Mouse (Mus musculus) midbrain, embryonic 14.5 days (tissue): ENCODE data around the gene Otx2. TPM values are rescaled to one million over a fixed set of nuclear protein-coding genes. Genes with fewer than 3 reads are reported as not detected.
A peak's percentile ranks its signal among the peaks of the same experiment; 100 is the strongest.

Experiments used
- ATAC-seq: fragments of 200-750 bp; cut with Nextera tagmentation; 2 replicates; pipeline ENCODE4 v1.8.0; 2017; ENCODE audit warnings: moderate number of reproducible peaks, moderate library complexity; ENCODE audit not compliant: low FRiP score, low TSS enrichment
- DNase-seq: peaks from one replicate; pipeline ENCODE4 v3.0.0-alpha.2; 2015
- H3K27ac ChIP-seq: fragments of 300-500 bp; sonication (generic); replicated peaks from 2 replicates; pipeline ENCODE4 v1.5.1; 2014; ENCODE audit warnings: mild to moderate bottlenecking, low read depth, low read length, moderate library complexity
- H3K27me3 ChIP-seq: fragments of 300-500 bp; sonication (generic); 2 replicates; pipeline ENCODE4 v1.6.1; 2014; ENCODE audit warnings: low read length, control low read depth, mixed read lengths; ENCODE audit not compliant: control insufficient read depth, insufficient read depth
- H3K36me3 ChIP-seq: fragments of 300-500 bp; sonication (generic); 2 replicates; pipeline ENCODE4 v1.6.1; 2014; ENCODE audit warnings: low read length, control low read depth; ENCODE audit not compliant: control insufficient read depth, insufficient read depth
- H3K4me1 ChIP-seq: fragments of 300-500 bp; sonication (generic); 2 replicates; pipeline ENCODE4 v1.6.1; 2014; ENCODE audit warnings: mild to moderate bottlenecking, antibody characterized with exemption, low read length, control low read depth; ENCODE audit not compliant: control insufficient read depth, insufficient read depth
- H3K4me2 ChIP-seq: fragments of 300-500 bp; sonication (generic); 2 replicates; pipeline ENCODE4 v1.6.1; 2014; ENCODE audit warnings: mild to moderate bottlenecking, low read length, moderate library complexity
- H3K4me3 ChIP-seq: fragments of 300-500 bp; sonication (generic); replicated peaks from 2 replicates; pipeline ENCODE4 v1.5.1; 2014; ENCODE audit warnings: low read depth, low read length
- H3K9ac ChIP-seq: fragments of 300-500 bp; sonication (generic); replicated peaks from 2 replicates; pipeline ENCODE4 v1.6.1; 2014; ENCODE audit warnings: mild to moderate bottlenecking, low read length, moderate library complexity
- H3K9me3 ChIP-seq: fragments of 300-500 bp; sonication (generic); 2 replicates; pipeline ENCODE4 v1.6.1; 2016; ENCODE audit warnings: low read length, control low read depth, mixed read lengths; ENCODE audit not compliant: control insufficient read depth
- WGBS: fragments of 180-500 bp; shearing (Covaris S2); extraction: QIAGEN DNeasy Blood & Tissue Kit; methylation state at CpG from one replicate; pipeline ENCODE4 v1.1.7; 2014; 5-methylcytosine and 5-hydroxymethylcytosine counted together
- polyA plus RNA-seq: library from polyadenylated mRNA; unstranded; fragments of >200 nt; fragmentation: Nextera tagmentation; extraction: Ambion mirVana; gene quantifications from 2 replicates; pipeline ENCODE4 v1.2.1, GENCODE M21; 2014

Otx2 gene
- polyA plus RNA-seq, 1 experiment from 2014 or later: 129 TPM

- Histone ChIP-seq H3K9me3 (no peaks in the 10 kb centered on the region), H3K4me2 (peak overlapping the region; percentile 86), H3K27ac (peak overlapping the region; percentile 82), H3K4me1 (peaks cover 18% of the 10 kb centered on the region), H3K4me3 (peak overlapping the region; percentile 58), H3K9ac (peak overlapping the region; percentile 95; the same call in 1 of the 2 replicates), H3K27me3 (peaks cover 25% of the 10 kb centered on the region), H3K36me3 (peaks cover 21% of the 10 kb centered on the region)
- 28% methylated on average over 4 of the region's 4 CpGs for WGBS
- ATAC-seq: no peak
- no peak for DNase-seq
Observed at GRCm38 (mm10) chr14:48660593-48660992, 13.0 kb downstream of the Otx2 start.

- Histone ChIP-seq H3K27ac (peak overlapping the region; percentile 82; the same call in 1 of the 2 replicates), H3K27me3 (peaks cover 25% of the 10 kb centered on the region), H3K4me1 (peaks cover 25% of the 10 kb centered on the region), H3K4me2 (peak overlapping the region; percentile 86), H3K9me3 (no peaks in the 10 kb centered on the region), H3K9ac (peak overlapping the region; percentile 95), H3K36me3 (peaks cover 21% of the 10 kb centered on the region), H3K4me3 (peak overlapping the region; percentile 58)
- no peak for ATAC-seq
- 21% methylated on average over 4 of the region's 4 CpGs for WGBS
- no peak for DNase-seq
Observed at GRCm38 (mm10) chr14:48659661-48660060, 14.0 kb downstream of the Otx2 start.

GRCm38 (mm10) chr14:48657241-48657640 lies 16.4 kb downstream of the Otx2 start:
- Histone ChIP-seq H3K4me3 (peak overlapping the region; percentile 16), H3K4me2 (peak overlapping the region; percentile 86), H3K36me3 (peaks cover 18% of the 10 kb centered on the region), H3K27me3 (peaks cover 34% of the 10 kb centered on the region), H3K4me1 (peaks cover 23% of the 10 kb centered on the region), H3K27ac (no peak overlapping the region; the same call in 1 of the 2 replicates), H3K9me3 (no peaks in the 10 kb centered on the region), H3K9ac (no peak overlapping the region)
- peak; percentile 38 for DNase-seq
- WGBS: 39% methylated on average over 6 of the region's 6 CpGs
- ATAC-seq: no peak

GRCm38 (mm10) chr14:48656711-48657110 lies 16.9 kb downstream of the Otx2 start:
- Histone ChIP-seq H3K4me1 (peaks cover 26% of the 10 kb centered on the region), H3K27ac (peak overlapping the region; percentile 46), H3K4me2 (peak overlapping the region; percentile 86), H3K36me3 (peaks cover 15% of the 10 kb centered on the region), H3K9ac (peak overlapping the region; percentile 4; the same call in 1 of the 2 replicates), H3K27me3 (peaks cover 38% of the 10 kb centered on the region), H3K4me3 (peak overlapping the region; percentile 16; the same call in 1 of the 2 replicates), H3K9me3 (no peaks in the 10 kb centered on the region)
- WGBS: 29% methylated on average over 4 of the region's 4 CpGs
- no peak for ATAC-seq
- DNase-seq: peak; percentile 37

- Histone ChIP-seq H3K36me3 (peaks cover 15% of the 10 kb centered on the region), H3K9me3 (no peaks in the 10 kb centered on the region), H3K27me3 (peaks cover 37% of the 10 kb centered on the region), H3K4me2 (peak overlapping the region; percentile 86), H3K4me1 (peaks cover 31% of the 10 kb centered on the region), H3K9ac (peak overlapping the region; percentile 42; the same call in 1 of the 2 replicates), H3K27ac (peak overlapping the region; percentile 75), H3K4me3 (peak overlapping the region; percentile 26)
- DNase-seq (peak; percentile 68), ATAC-seq (no peak)
- 4% methylated on average over 21 of the region's 21 CpGs for WGBS
Observed at GRCm38 (mm10) chr14:48655792-48656550, 17.6 kb downstream of the Otx2 start.

- H3K9ac ChIP-seq: peak overlapping the region; percentile 42; the same call in 1 of the 2 replicates
- H3K27ac ChIP-seq: peak overlapping the region; percentile 75
- peaks cover 31% of the 10 kb centered on the region for H3K27me3 ChIP-seq
- H3K4me3 ChIP-seq: peak overlapping the region; percentile 26
- H3K4me2 ChIP-seq: peak overlapping the region; percentile 86
- 4% methylated on average over 33 of the region's 33 CpGs for WGBS
- peaks cover 13% of the 10 kb centered on the region for H3K36me3 ChIP-seq
- peaks cover 31% of the 10 kb centered on the region for H3K4me1 ChIP-seq
- DNase-seq (no peak), ATAC-seq (peak; percentile 55; the same call in 1 of the 2 replicates)
- no peaks in the 10 kb centered on the region for H3K9me3 ChIP-seq
Observed at GRCm38 (mm10) chr14:48655073-48655791, 18.4 kb downstream of the Otx2 start.

GRCm38 (mm10) chr14:48654551-48655072 lies 19.0 kb downstream of the Otx2 start:
- DNase-seq (peak; percentile 69), ATAC-seq (no peak)
- Histone ChIP-seq H3K9me3 (no peaks in the 10 kb centered on the region), H3K4me3 (no peak overlapping the region; the same call in 1 of the 2 replicates), H3K36me3 (peaks cover 9% of the 10 kb centered on the region), H3K27me3 (peaks cover 25% of the 10 kb centered on the region), H3K27ac (peak overlapping the region; percentile 75), H3K4me2 (peak overlapping the region; percentile 86), H3K9ac (peak overlapping the region; percentile 36; the same call in 1 of the 2 replicates), H3K4me1 (peaks cover 26% of the 10 kb centered on the region)
- whole genome bisulfite sequencing: 10% methylated on average over 20 of the region's 20 CpGs

- peak; percentile 55 for DNase-seq
- H3K4me2 ChIP-seq: 0 out of 2 replicates have a peak overlapping the region, but pooled peaks have one; percentile 86
- 18% methylated on average over 22 of the region's 22 CpGs for WGBS
Observed at GRCm38 (mm10) chr14:48653676-48654510, 19.7 kb downstream of the Otx2 start.

More at GRCm38 (mm10) chr14:48653676-48654510, 19.7 kb downstream of the Otx2 start:
- no peak for ATAC-seq
- H3K4me1 ChIP-seq: peaks cover 26% of the 10 kb centered on the region
- no peak overlapping the region for H3K9ac ChIP-seq
- peaks cover 6% of the 10 kb centered on the region for H3K36me3 ChIP-seq
- H3K27me3 ChIP-seq: peaks cover 22% of the 10 kb centered on the region
- no peaks in the 10 kb centered on the region for H3K9me3 ChIP-seq
- peak overlapping the region; percentile 75; the same call in 1 of the 2 replicates for H3K27ac ChIP-seq
- H3K4me3 ChIP-seq: no peak overlapping the region
